Mouse (Mus musculus) kidney, embryonic 16.5 days (tissue): ENCODE results near the gene Prkcz. TPM values are rescaled to one million over a fixed set of nuclear protein-coding genes. Genes with fewer than 3 reads are reported as not detected.

ENCODE experiments used
- ATAC-seq: fragments of 200-750 bp; cut with Nextera tagmentation; 2 replicates; pipeline ENCODE4 v1.8.0; 2017; ENCODE audit warnings: moderate TSS enrichment; ENCODE audit not compliant: low FRiP score, low TSS enrichment
- H3K27ac ChIP-seq: fragments of 300-500 bp; sonication (generic); 2 replicates; pipeline ENCODE4 v1.5.1; 2014; ENCODE audit warnings: low read length
- H3K27me3 ChIP-seq: fragments of 300-500 bp; sonication (generic); 2 replicates; pipeline ENCODE4 v1.6.1; 2014; ENCODE audit warnings: low read length, control low read depth, mixed read lengths; ENCODE audit not compliant: insufficient read depth
- H3K36me3 ChIP-seq: fragments of 300-500 bp; sonication (generic); 2 replicates; pipeline ENCODE4 v1.6.1; 2014; ENCODE audit warnings: low read length, control low read depth, mixed read lengths; ENCODE audit not compliant: insufficient read depth
- H3K4me1 ChIP-seq: fragments of 300-500 bp; sonication (generic); 2 replicates; pipeline ENCODE4 v1.6.1; 2014; ENCODE audit warnings: low read length, control low read depth, mixed read lengths; ENCODE audit not compliant: insufficient read depth
- H3K4me2 ChIP-seq: fragments of 300-500 bp; sonication (generic); replicated peaks from 2 replicates; pipeline ENCODE4 v1.6.1; 2014; ENCODE audit warnings: low read depth, low read length
- H3K4me3 ChIP-seq: fragments of 300-500 bp; sonication (generic); 2 replicates; pipeline ENCODE4 v1.5.1; 2014; ENCODE audit warnings: mild to moderate bottlenecking, low read length
- H3K9ac ChIP-seq: fragments of 300-500 bp; sonication (generic); replicated peaks from 2 replicates; pipeline ENCODE4 v1.6.1; 2014; ENCODE audit warnings: low read length
- H3K9me3 ChIP-seq: fragments of 300-500 bp; sonication (generic); 2 replicates; pipeline ENCODE4 v1.6.1; 2016; ENCODE audit warnings: low read length, control low read depth
- WGBS: fragments of 180-500 bp; shearing (Covaris S2); extraction: QIAGEN DNeasy Blood & Tissue Kit; methylation state at CpG from one replicate; pipeline ENCODE4 v1.1.7; 2014; 5-methylcytosine and 5-hydroxymethylcytosine counted together
- polyA plus RNA-seq: library from polyadenylated mRNA; unstranded; fragments of >200 nt; fragmentation: Nextera tagmentation; extraction: Ambion mirVana; gene quantifications from 2 replicates; pipeline ENCODE4 v1.2.1, GENCODE M21; 2015

The Prkcz gene
- polyA plus RNA-seq, 1 experiment from 2014 or later, result 17.9 TPM

DNA sequence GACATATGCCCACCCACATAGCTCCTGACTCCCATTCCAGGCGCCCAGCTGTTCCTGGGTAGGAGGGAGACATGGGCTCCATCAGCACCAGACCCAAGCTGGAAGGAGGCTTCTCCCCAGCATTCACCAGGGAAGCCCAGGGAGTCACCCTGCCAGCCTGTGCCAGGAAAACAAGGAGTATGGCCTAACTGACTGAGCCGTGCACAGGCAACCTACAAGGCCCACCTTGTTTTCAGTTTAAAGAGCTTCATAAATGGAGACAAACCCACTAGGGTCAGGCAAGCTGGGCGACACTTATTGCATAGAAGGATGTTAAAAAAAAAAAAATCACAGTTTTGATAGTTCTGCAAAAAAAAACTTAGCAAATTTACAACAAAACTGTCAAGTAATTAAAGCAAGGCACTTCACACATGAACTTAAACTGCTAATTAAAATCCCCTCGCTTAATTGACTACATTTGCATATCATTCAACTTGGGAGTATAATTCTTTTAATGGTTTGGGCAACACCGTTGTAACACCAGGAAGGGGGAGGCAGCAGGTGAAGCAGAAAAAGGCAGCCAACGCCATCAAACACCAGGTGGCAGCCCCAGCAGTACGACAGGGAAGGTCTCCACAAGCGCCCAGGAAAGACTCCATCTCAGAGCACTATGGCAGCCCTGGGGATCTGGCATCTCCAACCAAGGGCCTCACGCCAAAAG, 148.0 kb downstream of the Prkcz start:
- Histone ChIP-seq H3K4me1 (peaks cover 73% of the 10 kb centered on the region), H3K27ac (no peak overlapping the region), H3K27me3 (no peaks in the 10 kb centered on the region), H3K9me3 (no peaks in the 10 kb centered on the region), H3K36me3 (peaks cover 7% of the 10 kb centered on the region; the same call in 1 of the 2 replicates), H3K9ac (no peak overlapping the region), H3K4me2 (no peak overlapping the region), H3K4me3 (no peak overlapping the region)
- ATAC-seq, result no peak
- WGBS, result 65% methylated on average over 9 of the region's 9 CpGs

Other genes starting within 250 kb of the Prkcz start
- gene Ski, start 138.8 kb downstream of the Prkcz start, polyA plus RNA-seq, result 14.5 and 15.9 TPM in 2 replicates
- 77.4 and 77.8 TPM in 2 replicates for gene Faap20, start 111.6 kb downstream of the Prkcz start, polyA plus RNA-seq
- 0.07 TPM in 1 of 2 replicates, not detected in the other for gene Gabrd, start 36.8 kb upstream of the Prkcz start, polyA plus RNA-seq
- gene Cfap74, start 47.8 kb upstream of the Prkcz start, polyA plus RNA-seq, result 1.5 and 1.8 TPM in 2 replicates
- 1.9 and 2.2 TPM in 2 replicates for gene Tmem52, start 107.8 kb upstream of the Prkcz start, polyA plus RNA-seq
- 413 and 477 TPM in 2 replicates for gene Gnb1, start 130.0 kb upstream of the Prkcz start, polyA plus RNA-seq
- 107 and 110 TPM in 2 replicates for gene Nadk, start 201.0 kb upstream of the Prkcz start, polyA plus RNA-seq
- gene Slc35e2, start 240.1 kb upstream of the Prkcz start, polyA plus RNA-seq, result 7.8 and 10.1 TPM in 2 replicates